8 mouse cellular contexts compared by ENCODE assay signal in genomic region chr5:92728252-92728828, GRCm38 (mm10). TPM values are rescaled to one million over a fixed set of nuclear protein-coding genes. Genes with fewer than 3 reads are reported as not detected.
DNase-seq lines count a peak whose midpoint lies in the region; ATAC-seq and TF ChIP-seq lines count a peak whose summit lies in the region.

No protein-coding gene starts in this region.

- H3K9me3 ChIP-seq in forebrain, embryonic 13.5 days (replicated peaks), result no peaks in the 10 kb centered on the region
- H3K9me3 ChIP-seq in forebrain, embryonic 10.5 days, result no peaks in the 10 kb centered on the region
- no peaks in the 10 kb centered on the region for H3K9me3 ChIP-seq in forebrain, embryonic 16.5 days (ENCODE audit: control insufficient read depth, low read length)
- H3K9me3 ChIP-seq in intestine, embryonic 16.5 days (ENCODE audit: control insufficient read depth, low read length), result no peaks in the 10 kb centered on the region
- no peaks in the 10 kb centered on the region for H3K9me3 ChIP-seq in midbrain, postnatal 0 days (ENCODE audit: low read length)

- no peak overlapping the region for H3K27ac ChIP-seq in forebrain, embryonic 13.5 days
- H3K27ac ChIP-seq in forebrain, embryonic 10.5 days, result no peak overlapping the region
- H3K27ac ChIP-seq in forebrain, embryonic 16.5 days (ENCODE audit: low read length), result no peak overlapping the region
- peak overlapping the region; percentile 18; the same call in 1 of the 2 replicates for H3K27ac ChIP-seq in intestine, embryonic 16.5 days (ENCODE audit: low read length)
- H3K27ac ChIP-seq in midbrain, postnatal 0 days (ENCODE audit: low read depth, low read length), result no peak overlapping the region

- no peaks in the 10 kb centered on the region for H3K36me3 ChIP-seq in forebrain, embryonic 13.5 days (ENCODE audit: poor library complexity, severe bottlenecking)
- H3K36me3 ChIP-seq in forebrain, embryonic 10.5 days (replicated peaks), result no peaks in the 10 kb centered on the region; the same call in 1 of the 2 replicates
- no peaks in the 10 kb centered on the region for H3K36me3 ChIP-seq in forebrain, embryonic 16.5 days (ENCODE audit: control insufficient read depth, insufficient read depth)
- H3K36me3 ChIP-seq in intestine, embryonic 16.5 days (ENCODE audit: control insufficient read depth, insufficient read depth, low read length), result no peaks in the 10 kb centered on the region
- no peaks in the 10 kb centered on the region for H3K36me3 ChIP-seq in midbrain, postnatal 0 days (ENCODE audit: insufficient read depth, low read length)

- no peaks in the 10 kb centered on the region for H3K27me3 ChIP-seq in forebrain, embryonic 13.5 days
- H3K27me3 ChIP-seq in forebrain, embryonic 10.5 days (ENCODE audit: poor library complexity, severe bottlenecking), result no peaks in the 10 kb centered on the region
- H3K27me3 ChIP-seq in forebrain, embryonic 16.5 days (replicated peaks; ENCODE audit: control insufficient read depth, insufficient read depth, low read length), result no peaks in the 10 kb centered on the region
- no peaks in the 10 kb centered on the region for H3K27me3 ChIP-seq in intestine, embryonic 16.5 days (replicated peaks; ENCODE audit: control insufficient read depth, insufficient read depth, low read length)
- H3K27me3 ChIP-seq in midbrain, postnatal 0 days (ENCODE audit: insufficient read depth, low read length), result no peaks in the 10 kb centered on the region

- no peak for DNase-seq in forebrain, embryonic 10.5 days (ENCODE audit: extremely low spot score, low spot score)
- DNase-seq in adrenal gland, postnatal 36 days, result peak; percentile 43 to 52
- peak; percentile 21 to 29 for DNase-seq in left cerebral cortex, adult 8-10 months (ENCODE audit: low spot score in 2 of 2)
- DNase-seq in midbrain, postnatal 0 days (ENCODE audit: low spot score), result peak; percentile 88

- H3K4me2 ChIP-seq in forebrain, embryonic 13.5 days, result no peak overlapping the region
- H3K4me2 ChIP-seq in forebrain, embryonic 16.5 days (ENCODE audit: low read length), result no peak overlapping the region
- no peak overlapping the region for H3K4me2 ChIP-seq in intestine, embryonic 16.5 days (ENCODE audit: low read depth, low read length)
- H3K4me2 ChIP-seq in midbrain, postnatal 0 days (ENCODE audit: low read depth, low read length, poor library complexity, severe bottlenecking), result no peak overlapping the region

- no peak overlapping the region for H3K4me3 ChIP-seq in forebrain, embryonic 13.5 days
- H3K4me3 ChIP-seq in forebrain, embryonic 10.5 days, result no peak overlapping the region
- H3K4me3 ChIP-seq in forebrain, embryonic 16.5 days (replicated peaks; ENCODE audit: low read length), result no peak overlapping the region
- no peak overlapping the region for H3K4me3 ChIP-seq in intestine, embryonic 16.5 days (ENCODE audit: low read length)
- no peak overlapping the region for H3K4me3 ChIP-seq in midbrain, postnatal 0 days (ENCODE audit: low read depth, low read length)

- H3K9ac ChIP-seq in forebrain, embryonic 13.5 days, result no peak overlapping the region
- no peak overlapping the region for H3K9ac ChIP-seq in forebrain, embryonic 16.5 days (replicated peaks; ENCODE audit: low read depth, low read length)
- no peak overlapping the region for H3K9ac ChIP-seq in intestine, embryonic 16.5 days (ENCODE audit: low read depth, low read length)
- H3K9ac ChIP-seq in midbrain, postnatal 0 days (replicated peaks; ENCODE audit: low read length, poor library complexity, severe bottlenecking), result no peak overlapping the region

- no peaks in the 10 kb centered on the region for H3K4me1 ChIP-seq in forebrain, embryonic 13.5 days
- H3K4me1 ChIP-seq in forebrain, embryonic 10.5 days, result peaks cover 6% of the 10 kb centered on the region
- no peaks in the 10 kb centered on the region for H3K4me1 ChIP-seq in forebrain, embryonic 16.5 days (replicated peaks; ENCODE audit: control insufficient read depth, insufficient read depth, low read length)
- peaks cover 12% of the 10 kb centered on the region for H3K4me1 ChIP-seq in intestine, embryonic 16.5 days (ENCODE audit: control insufficient read depth, insufficient read depth, low read length)
- H3K4me1 ChIP-seq in midbrain, postnatal 0 days (ENCODE audit: insufficient read depth, low read length), result no peaks in the 10 kb centered on the region

- WGBS in forebrain, embryonic 13.5 days, result 51% methylated on average over 5 of the region's 5 CpGs
- 58% methylated on average over 5 of the region's 5 CpGs for WGBS in forebrain, embryonic 10.5 days
- 47% methylated on average over 5 of the region's 5 CpGs for WGBS in forebrain, embryonic 16.5 days
- 31% methylated on average over 5 of the region's 5 CpGs for WGBS in intestine, embryonic 16.5 days
- WGBS in midbrain, postnatal 0 days, result 46% methylated on average over 5 of the region's 5 CpGs

- peak; percentile 57 for ATAC-seq in forebrain, embryonic 13.5 days
- ATAC-seq in forebrain, embryonic 16.5 days, result peak; percentile 65
- ATAC-seq in intestine, embryonic 16.5 days, result 0 out of 2 replicates have a peak, but pooled peaks have one; percentile 51
- 0 out of 2 replicates have a peak, but pooled peaks have one; percentile 51 for ATAC-seq in midbrain, postnatal 0 days (ENCODE audit: low FRiP score)
- ATAC-seq in activated CD4-positive, CD25-positive, alpha-beta regulatory T cell, adult 4 months, result no peak

- TF ChIP-seq CTCF in midbrain, postnatal 0 days (IDR thresholded peaks at IDR 0.05), result peak; percentile 95

RNA-seq across cellular contexts. Expression of gene Shroom3, which starts 45.1 kb away (rescaled TPM):
- 3.6 and 3.7 TPM in 2 replicates for polyA plus RNA-seq in forebrain, embryonic 13.5 days (2015; fragmentation: Nextera tagmentation; extraction: Ambion mirVana)
- 8.1 and 9.1 TPM in 2 replicates for polyA plus RNA-seq in forebrain, embryonic 10.5 days (2016; fragmentation: Nextera tagmentation; extraction: Ambion mirVana)
- total RNA-seq in adrenal gland, postnatal 36 days (2021), result 1 to 10 TPM; 8.1 to 9.5 TPM
- 1.2 and 1.4 TPM in 2 replicates for polyA plus RNA-seq in forebrain, embryonic 16.5 days (2015; fragmentation: Nextera tagmentation; extraction: Ambion mirVana)
- 6.0 and 6.4 TPM in 2 replicates for polyA plus RNA-seq in intestine, embryonic 16.5 days (2015; fragmentation: Nextera tagmentation; extraction: Ambion mirVana)
- total RNA-seq in left cerebral cortex, adult 8-10 months (2022), result 1 to 10 TPM; 3.4 to 5.6 (median 3.6) TPM
- total RNA-seq in midbrain, postnatal 0 days (2014; rRNA removed), result 5.5 and 8.1 TPM in 2 replicates
- 0.92 and 1.2 TPM in 2 replicates for polyA plus RNA-seq in midbrain, postnatal 0 days (2015; fragmentation: Nextera tagmentation; extraction: Ambion mirVana)
- not detected for polyA plus RNA-seq in activated CD4-positive, CD25-positive, alpha-beta regulatory T cell, adult 4 months (2017; shearing (Covaris generic))

RNA-seq across cellular contexts. Expression of gene Ccdc158, which starts 53.3 kb away (rescaled TPM):
- 0.47 and 0.99 TPM in 2 replicates for polyA plus RNA-seq in forebrain, embryonic 13.5 days (2015; fragmentation: Nextera tagmentation; extraction: Ambion mirVana)
- 0.86 and 1.4 TPM in 2 replicates for polyA plus RNA-seq in forebrain, embryonic 10.5 days (2016; fragmentation: Nextera tagmentation; extraction: Ambion mirVana)
- under 1 TPM; 0.16 to 0.23 TPM for total RNA-seq in adrenal gland, postnatal 36 days (2021)
- polyA plus RNA-seq in forebrain, embryonic 16.5 days (2015; fragmentation: Nextera tagmentation; extraction: Ambion mirVana), result 0.32 and 0.40 TPM in 2 replicates
- polyA plus RNA-seq in intestine, embryonic 16.5 days (2015; fragmentation: Nextera tagmentation; extraction: Ambion mirVana), result 0.88 and 1.2 TPM in 2 replicates
- under 1 TPM; 0.19 to 0.65 (median 0.35) TPM for total RNA-seq in left cerebral cortex, adult 8-10 months (2022)
- total RNA-seq in midbrain, postnatal 0 days (2014; rRNA removed), result 0.44 and 0.66 TPM in 2 replicates
- 0.23 and 0.52 TPM in 2 replicates for polyA plus RNA-seq in midbrain, postnatal 0 days (2015; fragmentation: Nextera tagmentation; extraction: Ambion mirVana)
- polyA plus RNA-seq in activated CD4-positive, CD25-positive, alpha-beta regulatory T cell, adult 4 months (2017; shearing (Covaris generic)), result not detected
